Mouse (Mus musculus): ENCODE measurements at regions not wholly inside any gene's neighbourhood (a gene's known extent, or its start where the extent isn't known, plus 50 kb on each side); places are given as distances from the start of the nearest gene placed in this dataset.
"Not testable (repeated sequence)": the region's sequence is repeated elsewhere in the genome, so short reads cannot be mapped to it uniquely, and the experiment has no call there.

DNA sequence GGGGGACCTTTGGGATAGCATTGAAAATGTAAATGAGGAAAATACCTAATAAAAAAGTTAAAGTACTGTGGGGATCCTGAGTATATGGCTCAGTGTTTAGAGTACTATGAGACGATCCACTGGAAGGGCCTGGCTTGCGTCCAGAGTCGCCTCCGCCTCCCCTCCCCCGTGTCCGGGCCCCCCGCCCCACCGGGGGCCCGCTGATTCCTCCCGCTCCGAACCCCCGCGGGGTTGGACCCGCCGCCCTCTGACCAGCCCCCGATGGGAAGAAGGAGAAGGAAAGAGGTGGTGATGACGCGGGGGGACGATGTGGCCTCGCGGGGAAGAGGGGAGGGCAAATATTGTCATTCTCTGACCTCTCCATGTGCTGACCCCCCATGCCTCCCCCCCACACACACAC lies 500.8 kb upstream of the Gm12887 start:
- H3K36me3 ChIP-seq = not testable (repeated sequence)
- ATAC-seq (ENCODE audit: low FRiP score, low read depth) = 0 out of 2 replicates have a peak, but pooled peaks have one; percentile 48
- no CpG with 5 or more reads among the region's 21 CpGs for WGBS

More for the DNA sequence above, 500.8 kb upstream of the Gm12887 start:
- not testable (repeated sequence) for H3K4me3 ChIP-seq; H3K9me3 ChIP-seq; H3K9ac ChIP-seq; H3K4me1 ChIP-seq; H3K27ac ChIP-seq; H3K4me2 ChIP-seq (replicated peaks); H3K27me3 ChIP-seq (replicated peaks)

All from neural tube, embryonic 12.5 days (tissue).